Mouse (Mus musculus) brown adipose tissue, adult 24 weeks (tissue): ENCODE results near the gene Plcl2. TPM values are rescaled to one million over a fixed set of nuclear protein-coding genes. Genes with fewer than 3 reads are reported as not detected.
"Not testable (repeated sequence)": the region's sequence is repeated elsewhere in the genome, so short reads cannot be mapped to it uniquely, and the experiment has no call there.

Source experiments
- H3K27ac ChIP-seq: fragments of 200-500 bp; replicated peaks from 2 replicates; pipeline ENCODE4 v1.5.1; 2012; ENCODE audit warnings: low read depth, mild to moderate bottlenecking, low read length
- H3K4me1 ChIP-seq: fragments of 200-500 bp; 2 replicates; pipeline ENCODE4 v1.6.1; 2012; ENCODE audit warnings: low read length, mixed read lengths; ENCODE audit not compliant: control insufficient read depth, insufficient read depth, insufficient read length
- H3K4me3 ChIP-seq: fragments of 200-500 bp; 2 replicates; pipeline ENCODE4 v1.5.1; 2012; ENCODE audit warnings: low read depth, mild to moderate bottlenecking, low read length, moderate library complexity; ENCODE audit not compliant: insufficient read depth
- polyA plus RNA-seq: library from polyadenylated mRNA; stranded (reverse); fragments of >200 nt; gene quantifications from 2 replicates; pipeline ENCODE4 v1.2.4, GENCODE M21; 2012; ENCODE audit not compliant: missing spikeins, insufficient read depth, insufficient read length

Plcl2 gene
- polyA plus RNA-seq, 1 experiment = 1.5 TPM

GRCm38 (mm10) chr17:50600696-50601095, 91.5 kb downstream of the Plcl2 start:
- Histone ChIP-seq H3K27ac (no peak overlapping the region), H3K4me3 (no peak overlapping the region), H3K4me1 (peaks cover 7% of the 10 kb centered on the region)

DNA sequence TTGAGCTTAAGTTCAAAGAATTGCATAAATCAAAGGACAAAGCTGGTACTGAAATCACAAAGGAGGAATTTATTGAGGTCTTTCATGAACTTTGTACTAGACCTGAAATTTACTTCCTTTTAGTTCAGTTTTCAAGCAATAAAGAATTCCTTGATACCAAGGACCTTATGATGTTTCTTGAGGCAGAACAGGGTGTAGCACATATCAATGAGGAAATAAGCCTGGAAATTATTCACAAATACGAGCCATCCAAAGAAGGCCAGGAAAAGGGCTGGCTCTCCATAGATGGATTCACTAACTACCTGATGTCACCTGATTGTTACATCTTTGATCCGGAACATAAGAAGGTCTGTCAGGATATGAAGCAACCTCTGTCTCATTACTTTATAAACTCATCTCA, 97.7 kb downstream of the Plcl2 start:
- Histone ChIP-seq H3K27ac (no peak overlapping the region), H3K4me1 (no peaks in the 10 kb centered on the region), H3K4me3 (no peak overlapping the region)

DNA sequence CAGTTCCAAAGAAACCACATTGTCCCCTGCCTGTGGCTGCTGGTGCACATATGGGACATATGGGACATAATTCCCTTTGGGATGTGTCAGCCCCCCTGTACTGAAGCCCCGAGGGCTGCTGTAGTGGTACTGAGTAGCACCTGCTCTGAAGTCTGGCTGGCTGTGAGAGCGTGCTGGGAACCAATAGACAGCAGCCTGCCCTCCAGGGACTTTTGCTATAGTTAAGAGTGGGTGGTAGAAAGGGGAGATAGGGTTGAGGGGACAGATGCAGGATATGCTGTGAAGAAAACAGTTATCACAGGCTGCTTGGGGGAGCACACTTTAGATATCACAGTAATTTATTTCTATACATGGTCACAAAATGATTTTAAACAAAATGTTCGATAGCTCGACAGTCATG, 100.7 kb downstream of the Plcl2 start:
- no peak overlapping the region for H3K27ac ChIP-seq
- no peaks in the 10 kb centered on the region for H3K4me1 ChIP-seq
- H3K4me3 ChIP-seq = no peak overlapping the region

DNA sequence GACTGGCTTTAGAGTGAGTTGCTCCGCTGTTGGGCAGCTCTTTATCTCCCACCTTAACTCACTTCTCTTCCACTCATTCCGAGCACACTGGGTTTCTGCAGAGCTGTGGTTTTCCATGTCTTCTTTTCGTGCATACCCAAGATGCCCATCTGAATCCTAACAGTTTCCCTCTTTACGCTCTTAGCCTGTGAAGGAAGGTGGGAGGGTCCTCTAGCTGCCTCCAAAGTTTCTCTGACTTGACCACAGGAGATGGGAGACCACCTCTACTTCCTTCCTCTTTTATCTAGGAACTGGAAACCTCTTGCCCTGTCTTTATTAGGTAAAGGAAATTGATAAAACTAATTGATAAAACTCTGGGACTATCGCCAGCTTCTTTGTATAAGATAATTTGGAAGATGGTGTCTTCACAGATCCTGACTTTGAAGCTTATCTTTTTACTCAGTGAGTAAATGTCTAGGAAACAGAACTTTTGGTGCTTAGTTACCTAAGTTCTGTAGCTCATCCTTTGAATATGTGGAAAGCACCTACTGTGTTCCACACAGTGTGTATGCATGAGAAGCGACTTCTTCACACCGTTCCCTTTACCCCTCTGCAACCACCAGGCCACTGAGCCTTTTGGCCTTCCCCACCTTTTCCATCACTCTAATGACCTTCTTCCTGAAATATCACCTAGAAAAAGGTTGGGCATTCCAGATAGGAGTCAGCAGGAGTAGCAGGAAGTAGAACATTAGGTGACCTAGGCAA, 111.8 kb downstream of the Plcl2 start:
- Histone ChIP-seq H3K4me3 (no peak overlapping the region), H3K4me1 (peaks cover 3% of the 10 kb centered on the region; the same call in 1 of the 2 replicates), H3K27ac (no peak overlapping the region)

DNA sequence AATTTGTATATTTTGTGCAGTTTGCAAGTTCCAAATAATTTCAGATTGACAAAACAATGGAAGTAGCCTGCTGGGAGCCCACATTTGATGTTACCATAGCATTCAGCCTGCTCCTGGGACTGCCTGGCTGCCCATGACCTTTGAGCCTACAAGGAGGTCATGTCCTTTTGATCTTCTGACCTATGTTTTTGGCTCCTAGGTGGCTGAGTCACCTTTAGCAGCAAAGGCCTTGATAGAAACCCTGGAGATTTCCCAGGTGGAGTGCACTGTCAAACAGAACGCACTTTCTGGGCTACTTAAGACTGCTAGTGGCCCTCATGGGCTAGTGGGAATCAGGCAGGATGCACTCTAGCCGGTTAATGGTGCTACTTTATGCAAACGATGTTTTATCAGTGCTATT, 112.8 kb downstream of the Plcl2 start:
- Histone ChIP-seq H3K27ac (no peak overlapping the region), H3K4me1 (peaks cover 3% of the 10 kb centered on the region; the same call in 1 of the 2 replicates)

DNA sequence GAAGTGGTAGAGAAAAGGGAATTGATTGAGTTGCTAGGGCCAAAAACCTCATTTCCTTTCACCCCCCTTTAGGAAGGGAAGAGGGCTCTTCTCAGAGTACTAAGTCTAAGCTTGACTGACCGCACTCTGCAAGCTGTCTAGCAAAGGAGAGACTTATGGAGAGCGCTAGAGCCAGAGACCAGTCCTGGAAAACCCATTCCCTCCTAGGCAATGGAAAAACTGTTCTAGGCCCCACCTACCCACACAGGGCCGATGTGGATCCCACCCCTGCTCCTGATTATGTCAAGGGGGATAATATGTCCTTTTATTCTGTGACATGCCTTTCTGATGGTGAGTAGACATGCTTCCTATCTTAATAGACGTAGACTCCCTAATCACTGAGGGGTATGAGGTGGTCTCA, 116.4 kb downstream of the Plcl2 start:
- Histone ChIP-seq H3K27ac (no peak overlapping the region), H3K4me1 (peaks cover 3% of the 10 kb centered on the region; the same call in 1 of the 2 replicates), H3K4me3 (no peak overlapping the region)

More for the DNA sequence above, 112.8 kb downstream of the Plcl2 start:
- no peak overlapping the region for H3K4me3 ChIP-seq

GRCm38 (mm10) chr17:50627658-50628057, 118.5 kb downstream of the Plcl2 start:
- Histone ChIP-seq H3K27ac (no peak overlapping the region), H3K4me1 (peaks cover 3% of the 10 kb centered on the region; the same call in 1 of the 2 replicates)

GRCm38 (mm10) chr17:50628716-50629115, 119.5 kb downstream of the Plcl2 start:
- no peak overlapping the region for H3K4me3 ChIP-seq
- H3K27ac ChIP-seq = no peak overlapping the region
- H3K4me1 ChIP-seq = peaks cover 2% of the 10 kb centered on the region; the same call in 1 of the 2 replicates

More at GRCm38 (mm10) chr17:50627658-50628057, 118.5 kb downstream of the Plcl2 start:
- no peak overlapping the region for H3K4me3 ChIP-seq

DNA sequence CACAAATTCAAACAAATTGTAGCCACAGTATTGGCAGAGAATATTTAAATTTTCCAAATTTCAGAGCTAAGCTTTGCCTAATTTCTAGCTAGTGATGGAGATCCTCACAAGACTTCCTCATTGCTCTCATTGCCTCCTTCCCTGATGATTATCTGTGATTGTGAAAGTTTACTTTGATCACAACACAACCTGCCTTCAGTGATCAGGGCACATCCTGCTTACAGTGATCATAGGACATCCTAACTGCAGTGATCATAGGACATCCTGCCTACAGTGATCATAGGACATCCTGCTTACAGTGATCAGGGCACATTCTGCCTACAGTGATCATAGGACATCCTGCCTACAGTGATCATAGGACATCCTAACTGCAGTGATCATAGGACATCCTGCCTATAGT, 121.8 kb downstream of the Plcl2 start:
- H3K4me3 ChIP-seq, H3K4me1 ChIP-seq, H3K27ac ChIP-seq: not testable (repeated sequence)

- no peak overlapping the region for H3K27ac ChIP-seq
- no peaks in the 10 kb centered on the region for H3K4me1 ChIP-seq
- H3K4me3 ChIP-seq = no peak overlapping the region
Observed at GRCm38 (mm10) chr17:50634008-50634871, 125.0 kb downstream of the Plcl2 start.

DNA sequence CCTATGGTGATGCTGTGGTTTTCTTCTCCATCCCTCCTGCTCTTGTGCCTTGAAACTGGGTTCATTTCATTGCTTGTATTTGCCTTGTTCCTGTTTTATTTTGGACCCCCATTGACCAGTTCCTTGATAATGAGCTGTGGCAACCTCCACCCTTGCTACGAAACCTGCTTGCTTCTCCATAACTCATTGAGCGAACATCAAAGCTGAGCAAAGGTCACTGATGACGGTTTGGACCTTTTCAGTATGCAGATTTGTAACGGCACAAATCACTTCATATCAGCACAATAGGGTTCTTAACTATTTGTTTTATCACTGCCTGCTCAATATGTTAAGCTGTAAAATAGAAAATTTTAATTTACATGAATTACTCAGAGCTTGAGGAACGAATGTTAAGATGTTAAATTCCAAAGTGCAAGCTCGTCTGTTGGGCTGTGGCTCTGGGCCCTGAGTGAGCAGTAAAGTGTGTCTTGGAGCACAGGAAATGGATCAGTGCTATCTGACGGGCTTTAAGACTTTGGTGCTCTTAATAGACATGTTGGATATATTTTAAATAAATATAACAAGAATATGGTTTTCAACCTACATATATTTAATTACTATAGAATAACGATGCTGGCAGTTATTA, 126.9 kb downstream of the Plcl2 start:
- H3K27ac ChIP-seq = no peak overlapping the region
- no peak overlapping the region for H3K4me3 ChIP-seq
- H3K4me1 ChIP-seq = no peaks in the 10 kb centered on the region

DNA sequence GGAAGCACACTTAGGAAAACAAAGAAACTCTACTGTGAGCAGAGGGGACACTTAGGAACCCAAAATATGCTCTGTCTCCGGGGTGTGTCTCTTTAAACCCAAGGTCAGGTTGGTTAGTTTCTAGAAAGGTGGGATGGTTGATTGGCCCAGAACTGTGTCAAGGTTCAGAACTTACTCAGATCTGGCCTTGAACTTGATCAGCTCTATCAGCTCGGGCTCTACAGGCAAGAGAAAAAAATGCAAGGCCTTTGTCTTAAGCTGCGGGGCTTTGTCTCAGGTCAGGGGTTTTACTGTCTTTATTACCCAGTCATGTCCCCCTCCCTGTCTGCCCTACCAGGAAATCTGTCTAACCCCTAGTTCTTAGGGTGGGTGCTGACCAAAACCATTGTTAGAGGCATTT, 129.6 kb downstream of the Plcl2 start:
- H3K4me1 ChIP-seq = 0 out of 2 replicates have a peak, but pooled peaks cover 4% of the 10 kb centered on the region
- H3K27ac ChIP-seq = no peak overlapping the region
- H3K4me3 ChIP-seq = no peak overlapping the region

DNA sequence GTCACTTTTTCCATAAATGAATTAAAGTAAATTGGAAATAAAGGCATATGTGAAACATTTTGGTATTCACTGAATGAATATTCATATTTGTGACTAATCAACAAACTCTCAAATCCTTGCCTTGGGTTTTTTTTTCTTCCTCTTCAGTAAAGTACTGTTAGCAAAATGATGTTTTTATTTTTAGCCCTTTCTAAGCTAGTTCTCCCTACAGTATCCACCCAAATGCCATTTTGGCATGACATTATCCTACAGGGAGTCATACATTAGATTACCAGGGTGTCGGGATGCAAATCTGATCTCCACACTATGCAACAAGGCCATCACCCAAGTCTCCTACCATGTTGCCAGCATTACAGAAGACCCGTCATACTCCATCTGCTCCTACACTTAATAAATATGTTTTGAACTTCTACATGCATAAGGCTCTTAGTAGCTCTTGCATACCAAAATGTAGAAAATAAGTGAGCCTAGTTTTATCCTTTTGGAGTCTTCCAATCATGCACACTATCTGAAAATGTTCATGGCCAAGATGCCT, 131.9 kb downstream of the Plcl2 start:
- Histone ChIP-seq H3K27ac (no peak overlapping the region), H3K4me1 (0 out of 2 replicates have a peak, but pooled peaks cover 4% of the 10 kb centered on the region)

GRCm38 (mm10) chr17:50641879-50642278, 132.7 kb downstream of the Plcl2 start:
- Histone ChIP-seq H3K4me3 (no peak overlapping the region), H3K27ac (no peak overlapping the region), H3K4me1 (0 out of 2 replicates have a peak, but pooled peaks cover 4% of the 10 kb centered on the region)

More for the DNA sequence above, 131.9 kb downstream of the Plcl2 start:
- H3K4me3 ChIP-seq = no peak overlapping the region

GRCm38 (mm10) chr17:50643356-50643755, 134.2 kb downstream of the Plcl2 start:
- H3K27ac ChIP-seq = peak overlapping the region; percentile 75
- H3K4me3 ChIP-seq = no peak overlapping the region
- H3K4me1 ChIP-seq = 0 out of 2 replicates have a peak, but pooled peaks cover 4% of the 10 kb centered on the region
